Mouse (Mus musculus): ENCODE results near the gene Dbt. TPM values are rescaled to one million over a fixed set of nuclear protein-coding genes. Genes with fewer than 3 reads are reported as not detected.
A peak's percentile ranks its signal among the peaks of the same experiment; 100 is the strongest.

Gene Dbt
- polyA plus RNA-seq, 1 experiment from 2014 or later: 16.7 TPM

DNA sequence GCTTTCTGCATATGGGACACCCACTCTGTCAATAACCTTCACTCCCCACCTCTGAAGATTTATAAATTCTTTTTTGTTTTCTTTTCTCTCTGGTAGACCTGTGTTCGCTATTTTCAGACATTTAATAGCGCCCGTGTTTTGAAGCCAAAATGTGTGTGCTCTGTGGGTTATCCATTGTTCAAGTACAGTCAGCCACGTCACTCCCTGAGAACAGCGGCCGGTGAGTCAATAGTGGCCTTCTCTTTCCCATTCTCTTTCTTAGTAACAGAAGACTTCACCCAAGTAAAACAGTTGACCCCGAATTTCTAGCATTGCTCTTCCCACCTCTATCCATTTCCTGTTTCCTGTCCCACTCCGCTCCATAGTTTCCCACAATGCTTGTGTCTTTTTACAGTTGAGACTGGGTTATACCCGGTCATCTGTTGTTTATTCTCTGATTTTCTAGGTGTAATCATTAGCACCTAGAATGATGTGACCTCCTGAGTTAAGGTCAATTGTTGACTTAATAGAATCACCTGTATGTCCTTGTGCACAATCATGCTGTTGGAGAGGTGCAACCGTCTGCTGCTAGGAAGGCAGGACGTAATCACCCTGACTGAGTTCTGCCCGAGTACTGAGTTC lies 7.4 kb downstream of the Dbt start:
- Histone ChIP-seq H3K27ac (ENCODE audit: low read length) (no peak overlapping the region), H3K9me3 (ENCODE audit: control insufficient read depth, low read depth, low read length) (no peaks in the 10 kb centered on the region), H3K36me3 (ENCODE audit: control insufficient read depth, insufficient read depth, low read length) (no peaks in the 10 kb centered on the region), H3K27me3 (ENCODE audit: control insufficient read depth, insufficient read depth, low read length) (no peaks in the 10 kb centered on the region), H3K4me3 (ENCODE audit: low read depth, low read length) (no peak overlapping the region), H3K9ac (replicated peaks; ENCODE audit: low read depth, low read length) (no peak overlapping the region), H3K4me1 (ENCODE audit: control insufficient read depth, insufficient read depth, low read length) (no peaks in the 10 kb centered on the region), H3K4me2 (replicated peaks; ENCODE audit: low read depth, low read length) (no peak overlapping the region)
- ATAC-seq (ENCODE audit: insufficient number of reproducible peaks, insufficient read depth, low FRiP score, low read depth): no peak
- 73% methylated on average over 12 of the region's 12 CpGs for WGBS

DNA sequence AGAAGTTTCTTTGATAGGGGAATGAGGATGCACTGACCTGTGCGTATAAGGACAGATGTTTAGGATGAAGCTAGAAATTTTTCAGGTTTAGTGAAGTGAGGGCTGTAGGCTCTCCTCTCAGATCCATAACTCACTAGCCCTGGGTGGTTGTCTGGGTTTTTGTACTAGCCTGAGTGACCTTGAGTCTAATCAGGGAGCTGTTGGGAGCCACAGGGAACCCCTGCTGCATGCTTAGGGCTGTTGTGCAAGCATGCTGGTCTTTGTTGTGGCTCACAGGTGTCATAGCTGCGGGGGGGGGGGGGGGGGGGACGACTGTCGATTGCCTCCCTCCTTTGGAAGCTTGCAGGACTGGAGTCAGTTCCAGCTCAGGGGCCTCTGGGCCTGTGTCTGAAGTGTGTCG lies 16.9 kb downstream of the Dbt start:
- H3K4me2 ChIP-seq (replicated peaks; ENCODE audit: low read depth, low read length): no peak overlapping the region
- H3K27ac ChIP-seq (ENCODE audit: low read length): no peak overlapping the region
- no peak overlapping the region for H3K9ac ChIP-seq (replicated peaks; ENCODE audit: low read depth, low read length)
- H3K4me3 ChIP-seq (ENCODE audit: low read depth, low read length): no peak overlapping the region
- H3K9me3 ChIP-seq (ENCODE audit: control insufficient read depth, low read depth, low read length): no peaks in the 10 kb centered on the region
- H3K4me1 ChIP-seq (ENCODE audit: control insufficient read depth, insufficient read depth, low read length): no peaks in the 10 kb centered on the region
- peaks cover 8% of the 10 kb centered on the region; the same call in 1 of the 2 replicates for H3K36me3 ChIP-seq (ENCODE audit: control insufficient read depth, insufficient read depth, low read length)
- WGBS: 73% methylated on average over 3 of the region's 5 CpGs
- ATAC-seq (ENCODE audit: insufficient number of reproducible peaks, insufficient read depth, low FRiP score, low read depth): no peak
- no peaks in the 10 kb centered on the region for H3K27me3 ChIP-seq (ENCODE audit: control insufficient read depth, insufficient read depth, low read length)

DNA sequence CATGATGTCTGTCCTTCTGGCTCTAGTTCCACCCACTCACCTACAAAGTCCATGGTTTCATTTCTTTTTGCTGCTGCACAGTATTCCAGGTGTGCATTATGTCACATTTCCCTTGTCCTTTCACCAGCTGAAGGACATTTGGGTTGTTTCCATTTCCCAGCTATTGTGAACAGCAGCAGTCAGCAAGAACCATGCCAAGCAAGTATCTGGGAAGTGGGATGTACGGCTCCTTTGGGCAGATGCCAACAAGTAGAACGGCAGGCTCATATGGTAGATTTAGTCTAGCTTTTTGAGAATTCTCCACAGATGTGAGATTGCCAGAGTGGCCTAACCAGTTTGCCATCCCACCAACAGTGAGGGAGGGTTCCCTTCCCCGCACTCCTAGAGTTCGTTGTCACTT lies 18.0 kb downstream of the Dbt start:
- Histone ChIP-seq H3K27ac (ENCODE audit: low read length) (no peak overlapping the region), H3K4me2 (replicated peaks; ENCODE audit: low read depth, low read length) (no peak overlapping the region)

DNA sequence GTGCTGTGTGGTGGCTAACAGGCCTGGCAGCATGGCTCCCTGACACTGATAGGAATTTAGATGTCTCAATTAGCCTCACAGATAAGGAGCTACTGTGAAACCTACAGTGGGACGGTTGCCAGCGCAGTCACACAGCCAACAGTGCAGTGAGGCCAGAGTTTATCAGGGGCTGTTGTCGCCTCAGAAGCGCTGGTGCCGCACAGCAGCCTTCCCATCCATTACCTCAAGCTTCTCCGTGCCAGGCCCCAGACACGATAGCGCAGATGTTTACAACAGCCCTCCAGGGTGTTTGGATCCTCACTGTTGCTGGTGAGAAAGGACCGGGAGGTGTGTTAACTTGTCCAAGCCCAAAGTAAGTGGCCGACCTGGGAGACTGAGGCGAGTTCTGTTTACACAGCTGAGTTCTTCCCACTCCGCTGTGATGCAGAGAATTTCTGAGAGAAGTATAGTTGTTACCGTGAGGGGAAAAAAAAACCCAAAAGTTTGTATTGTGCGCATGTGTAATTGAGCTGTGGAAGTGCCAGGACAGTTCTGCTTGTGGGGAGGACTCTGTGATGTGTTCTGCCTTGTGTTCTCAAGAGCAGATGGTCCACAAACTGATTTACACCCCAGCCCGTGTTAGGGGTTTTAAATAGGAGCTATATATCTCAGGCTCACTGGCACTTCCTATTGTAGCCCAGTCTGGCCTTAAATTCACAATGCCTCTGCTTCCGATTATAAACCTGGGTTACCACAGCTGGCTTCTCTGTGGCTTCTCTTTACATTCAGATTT lies 23.7 kb downstream of the Dbt start:
- Histone ChIP-seq H3K27ac (ENCODE audit: low read length) (no peak overlapping the region), H3K27me3 (ENCODE audit: control insufficient read depth, insufficient read depth, low read length) (no peaks in the 10 kb centered on the region), H3K36me3 (ENCODE audit: control insufficient read depth, insufficient read depth, low read length) (peaks cover 23% of the 10 kb centered on the region), H3K9me3 (ENCODE audit: control insufficient read depth, low read depth, low read length) (no peaks in the 10 kb centered on the region), H3K4me1 (ENCODE audit: control insufficient read depth, insufficient read depth, low read length) (no peaks in the 10 kb centered on the region), H3K4me2 (replicated peaks; ENCODE audit: low read depth, low read length) (no peak overlapping the region), H3K4me3 (ENCODE audit: low read depth, low read length) (no peak overlapping the region), H3K9ac (replicated peaks; ENCODE audit: low read depth, low read length) (no peak overlapping the region)
- 35% methylated on average over 16 of the region's 16 CpGs for WGBS
- 0 out of 2 replicates have a peak, but pooled peaks have one; percentile 53 for ATAC-seq (ENCODE audit: insufficient number of reproducible peaks, insufficient read depth, low FRiP score, low read depth)

More for the DNA sequence above, 18.0 kb downstream of the Dbt start:
- H3K27me3 ChIP-seq (ENCODE audit: control insufficient read depth, insufficient read depth, low read length): no peaks in the 10 kb centered on the region
- H3K4me1 ChIP-seq (ENCODE audit: control insufficient read depth, insufficient read depth, low read length): no peaks in the 10 kb centered on the region
- H3K9me3 ChIP-seq (ENCODE audit: control insufficient read depth, low read depth, low read length): no peaks in the 10 kb centered on the region
- no peak overlapping the region for H3K9ac ChIP-seq (replicated peaks; ENCODE audit: low read depth, low read length)
- H3K36me3 ChIP-seq (ENCODE audit: control insufficient read depth, insufficient read depth, low read length): peaks cover 16% of the 10 kb centered on the region
- WGBS: 74% methylated on average over 4 of the region's 4 CpGs
- ATAC-seq (ENCODE audit: insufficient number of reproducible peaks, insufficient read depth, low FRiP score, low read depth): no peak
- no peak overlapping the region for H3K4me3 ChIP-seq (ENCODE audit: low read depth, low read length)

DNA sequence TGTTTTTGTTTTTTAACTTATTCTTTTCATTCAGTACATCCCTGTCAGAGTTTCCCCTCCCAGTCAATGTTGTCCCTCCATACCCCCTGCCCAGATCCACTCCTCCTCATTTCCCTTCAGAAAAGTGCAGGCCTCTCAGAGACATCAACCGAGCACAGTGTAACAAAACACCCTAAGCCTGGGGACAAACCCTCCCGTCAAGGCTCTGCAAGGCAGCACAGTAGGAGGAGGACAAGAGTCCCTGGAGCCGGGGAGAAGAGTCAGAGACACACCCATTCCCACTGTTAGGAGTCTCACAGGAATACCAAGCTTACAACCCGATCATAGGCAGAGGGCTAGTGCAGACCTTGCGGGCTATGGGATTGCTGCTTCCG lies 24.3 kb downstream of the Dbt start:
- no peaks in the 10 kb centered on the region for H3K9me3 ChIP-seq (ENCODE audit: control insufficient read depth, low read depth, low read length)
- ATAC-seq (ENCODE audit: insufficient number of reproducible peaks, insufficient read depth, low FRiP score, low read depth): no peak
- WGBS: 63% methylated on average over 6 of the region's 6 CpGs
- H3K27me3 ChIP-seq (ENCODE audit: control insufficient read depth, insufficient read depth, low read length): no peaks in the 10 kb centered on the region
- no peak overlapping the region for H3K9ac ChIP-seq (replicated peaks; ENCODE audit: low read depth, low read length)
- H3K36me3 ChIP-seq (ENCODE audit: control insufficient read depth, insufficient read depth, low read length): peaks cover 23% of the 10 kb centered on the region
- no peak overlapping the region for H3K4me2 ChIP-seq (replicated peaks; ENCODE audit: low read depth, low read length)
- no peak overlapping the region for H3K27ac ChIP-seq (ENCODE audit: low read length)
- no peaks in the 10 kb centered on the region for H3K4me1 ChIP-seq (ENCODE audit: control insufficient read depth, insufficient read depth, low read length)
- no peak overlapping the region for H3K4me3 ChIP-seq (ENCODE audit: low read depth, low read length)

DNA sequence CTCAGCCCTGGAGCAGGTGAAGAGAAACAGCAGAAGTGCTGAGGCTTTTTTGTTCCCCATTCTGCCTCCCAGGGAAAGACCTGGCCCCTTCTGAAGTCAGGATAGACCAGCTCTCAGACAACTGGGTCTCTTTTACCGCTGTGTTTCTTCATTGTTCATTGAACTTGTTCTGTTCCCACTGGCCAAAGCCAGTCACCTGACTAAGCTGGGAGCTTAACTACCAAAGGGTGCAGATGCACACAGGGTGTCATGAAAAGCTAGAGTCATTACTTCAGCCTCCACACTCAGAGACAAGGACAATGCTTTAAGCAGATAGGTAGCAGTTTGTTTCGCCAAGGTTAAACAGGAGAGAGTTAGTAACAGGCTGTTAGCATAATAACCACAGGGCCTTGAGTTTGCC lies 29.2 kb downstream of the Dbt start:
- no peak for ATAC-seq (ENCODE audit: insufficient number of reproducible peaks, insufficient read depth, low FRiP score, low read depth)
- H3K4me3 ChIP-seq (ENCODE audit: low read depth, low read length): no peak overlapping the region
- WGBS: 81% methylated on average over 2 of the region's 2 CpGs

DNA sequence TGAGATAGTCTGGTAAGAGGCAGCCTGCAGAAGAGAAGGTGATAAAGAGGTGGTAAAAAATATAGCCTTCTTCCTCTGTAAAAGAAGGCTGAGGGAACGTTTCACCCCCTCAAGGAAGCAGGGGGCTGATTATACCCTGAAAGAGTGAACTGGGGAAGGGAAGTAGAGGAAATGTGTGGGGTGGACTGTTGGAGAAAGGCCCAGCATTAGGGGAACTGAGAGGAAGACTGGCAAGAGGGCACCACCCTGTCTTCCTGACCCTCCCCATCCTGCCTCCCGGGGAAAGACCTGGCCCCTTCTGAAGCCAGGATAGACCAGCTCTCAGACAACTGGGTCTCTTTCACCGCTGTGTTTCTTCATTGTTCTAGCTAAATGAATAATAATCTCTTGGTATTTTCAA lies 29.7 kb downstream of the Dbt start:
- Histone ChIP-seq H3K4me2 (replicated peaks; ENCODE audit: low read depth, low read length) (no peak overlapping the region), H3K9me3 (ENCODE audit: control insufficient read depth, low read depth, low read length) (no peaks in the 10 kb centered on the region), H3K27ac (ENCODE audit: low read length) (no peak overlapping the region), H3K9ac (replicated peaks; ENCODE audit: low read depth, low read length) (no peak overlapping the region), H3K27me3 (ENCODE audit: control insufficient read depth, insufficient read depth, low read length) (no peaks in the 10 kb centered on the region), H3K4me1 (ENCODE audit: control insufficient read depth, insufficient read depth, low read length) (no peaks in the 10 kb centered on the region), H3K36me3 (ENCODE audit: control insufficient read depth, insufficient read depth, low read length) (peaks cover 15% of the 10 kb centered on the region), H3K4me3 (ENCODE audit: low read depth, low read length) (no peak overlapping the region)
- no peak for ATAC-seq (ENCODE audit: insufficient number of reproducible peaks, insufficient read depth, low FRiP score, low read depth)
- WGBS: 74% methylated on average over 3 of the region's 3 CpGs

More for the DNA sequence above, 29.2 kb downstream of the Dbt start:
- H3K27ac ChIP-seq (ENCODE audit: low read length): no peak overlapping the region
- no peaks in the 10 kb centered on the region for H3K27me3 ChIP-seq (ENCODE audit: control insufficient read depth, insufficient read depth, low read length)
- no peak overlapping the region for H3K9ac ChIP-seq (replicated peaks; ENCODE audit: low read depth, low read length)
- H3K36me3 ChIP-seq (ENCODE audit: control insufficient read depth, insufficient read depth, low read length): peaks cover 15% of the 10 kb centered on the region
- H3K9me3 ChIP-seq (ENCODE audit: control insufficient read depth, low read depth, low read length): no peaks in the 10 kb centered on the region
- H3K4me2 ChIP-seq (replicated peaks; ENCODE audit: low read depth, low read length): no peak overlapping the region
- no peaks in the 10 kb centered on the region for H3K4me1 ChIP-seq (ENCODE audit: control insufficient read depth, insufficient read depth, low read length)

DNA sequence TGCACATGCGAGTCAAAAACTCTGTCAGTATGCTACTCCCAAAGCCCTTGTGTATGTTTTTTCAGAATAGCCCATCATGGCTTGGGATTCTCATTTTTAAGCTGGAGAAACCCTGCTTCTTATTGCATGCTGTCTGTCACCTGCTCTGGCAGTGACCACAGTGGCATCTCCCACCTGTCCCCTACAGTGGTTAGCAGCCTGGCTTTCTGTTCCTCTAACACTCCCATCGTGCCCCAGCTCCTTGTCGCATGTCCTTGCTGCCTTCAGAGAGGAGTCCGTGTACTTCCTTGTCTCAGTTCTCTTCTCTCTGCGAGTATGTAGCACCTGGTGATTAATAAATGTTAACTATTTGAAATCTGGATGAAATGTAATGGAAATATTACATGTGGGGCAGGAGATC lies 34.6 kb downstream of the Dbt start:
- no peak overlapping the region for H3K9ac ChIP-seq (replicated peaks; ENCODE audit: low read depth, low read length)
- no peaks in the 10 kb centered on the region for H3K9me3 ChIP-seq (ENCODE audit: control insufficient read depth, low read depth, low read length)
- no peaks in the 10 kb centered on the region for H3K4me1 ChIP-seq (ENCODE audit: control insufficient read depth, insufficient read depth, low read length)
- peaks cover 13% of the 10 kb centered on the region; the same call in 1 of the 2 replicates for H3K36me3 ChIP-seq (ENCODE audit: control insufficient read depth, insufficient read depth, low read length)
- H3K27ac ChIP-seq (ENCODE audit: low read length): no peak overlapping the region
- H3K4me2 ChIP-seq (replicated peaks; ENCODE audit: low read depth, low read length): no peak overlapping the region
- no peak overlapping the region for H3K4me3 ChIP-seq (ENCODE audit: low read depth, low read length)
- ATAC-seq (ENCODE audit: insufficient number of reproducible peaks, insufficient read depth, low FRiP score, low read depth): no peak
- WGBS: 86% methylated on average over 5 of the region's 5 CpGs
- no peaks in the 10 kb centered on the region for H3K27me3 ChIP-seq (ENCODE audit: control insufficient read depth, insufficient read depth, low read length)

All from stomach, embryonic 14.5 days (tissue).